Mouse (Mus musculus): ENCODE measurements around the gene Asprv1.

Asprv1 gene

GRCm38 (mm10) chr6:86623201-86623600 lies 4.8 kb upstream of the Asprv1 start:
- DNase-seq (ENCODE audit: low spot score in 2 of 2) = no peak

GRCm38 (mm10) chr6:86624074-86625030 lies 3.6 kb upstream of the Asprv1 start:
- no peak for DNase-seq (ENCODE audit: low spot score in 2 of 2)

- DNase-seq (ENCODE audit: low spot score in 2 of 2) = no peak
Measured at GRCm38 (mm10) chr6:86630141-86630540, 2.2 kb downstream of the Asprv1 start.

GRCm38 (mm10) chr6:86636495-86636894 lies 8.5 kb downstream of the Asprv1 start:
- DNase-seq (ENCODE audit: low spot score in 2 of 2) = no peak

- no peak for DNase-seq (ENCODE audit: low spot score in 2 of 2)
Measured at GRCm38 (mm10) chr6:86637171-86637835, 9.3 kb downstream of the Asprv1 start.

GRCm38 (mm10) chr6:86637860-86638259 lies 9.9 kb downstream of the Asprv1 start:
- no peak for DNase-seq (ENCODE audit: low spot score in 2 of 2)

- DNase-seq (ENCODE audit: low spot score in 2 of 2) = no peak
Measured at GRCm38 (mm10) chr6:86638434-86638833, 10.5 kb downstream of the Asprv1 start.

GRCm38 (mm10) chr6:86639180-86640160 lies 11.5 kb downstream of the Asprv1 start:
- DNase-seq (ENCODE audit: low spot score in 2 of 2) = no peak

GRCm38 (mm10) chr6:86640161-86640560 lies 12.2 kb downstream of the Asprv1 start:
- DNase-seq (ENCODE audit: low spot score in 2 of 2) = no peak

GRCm38 (mm10) chr6:86640776-86641175 lies 12.8 kb downstream of the Asprv1 start:
- no peak for DNase-seq (ENCODE audit: low spot score in 2 of 2)

- no peak for DNase-seq (ENCODE audit: low spot score in 2 of 2)
Measured at GRCm38 (mm10) chr6:86641716-86642115, 13.8 kb downstream of the Asprv1 start.

GRCm38 (mm10) chr6:86644775-86645400 lies 16.9 kb downstream of the Asprv1 start:
- no peak for DNase-seq (ENCODE audit: low spot score in 2 of 2)

- no peak for DNase-seq (ENCODE audit: low spot score in 2 of 2)
Measured at GRCm38 (mm10) chr6:86645551-86645950, 17.6 kb downstream of the Asprv1 start.

- no peak for DNase-seq (ENCODE audit: low spot score in 2 of 2)
Measured at GRCm38 (mm10) chr6:86646143-86646542, 18.2 kb downstream of the Asprv1 start.

- DNase-seq (ENCODE audit: low spot score in 2 of 2) = no peak
Measured at GRCm38 (mm10) chr6:86653026-86653425, 25.1 kb downstream of the Asprv1 start.

- no peak for DNase-seq (ENCODE audit: low spot score in 2 of 2)
Measured at GRCm38 (mm10) chr6:86654270-86654916, 26.4 kb downstream of the Asprv1 start.

GRCm38 (mm10) chr6:86658501-86658900 lies 30.5 kb downstream of the Asprv1 start:
- no peak for DNase-seq (ENCODE audit: low spot score in 2 of 2)

- DNase-seq (ENCODE audit: low spot score in 2 of 2) = no peak
Measured at GRCm38 (mm10) chr6:86660161-86660877, 32.4 kb downstream of the Asprv1 start.

GRCm38 (mm10) chr6:86665076-86665475 lies 37.1 kb downstream of the Asprv1 start:
- DNase-seq (ENCODE audit: low spot score in 2 of 2) = no peak

Measured in thymus, postnatal 10 days (tissue).